Mouse (Mus musculus) cerebellum, adult 11-12 months (tissue): ENCODE measurements around the gene Mbnl2.

Experiments used
- DNase-seq: peaks from one replicate; pipeline ENCODE4 v3.0.0; 2022

Gene Mbnl2

DNA sequence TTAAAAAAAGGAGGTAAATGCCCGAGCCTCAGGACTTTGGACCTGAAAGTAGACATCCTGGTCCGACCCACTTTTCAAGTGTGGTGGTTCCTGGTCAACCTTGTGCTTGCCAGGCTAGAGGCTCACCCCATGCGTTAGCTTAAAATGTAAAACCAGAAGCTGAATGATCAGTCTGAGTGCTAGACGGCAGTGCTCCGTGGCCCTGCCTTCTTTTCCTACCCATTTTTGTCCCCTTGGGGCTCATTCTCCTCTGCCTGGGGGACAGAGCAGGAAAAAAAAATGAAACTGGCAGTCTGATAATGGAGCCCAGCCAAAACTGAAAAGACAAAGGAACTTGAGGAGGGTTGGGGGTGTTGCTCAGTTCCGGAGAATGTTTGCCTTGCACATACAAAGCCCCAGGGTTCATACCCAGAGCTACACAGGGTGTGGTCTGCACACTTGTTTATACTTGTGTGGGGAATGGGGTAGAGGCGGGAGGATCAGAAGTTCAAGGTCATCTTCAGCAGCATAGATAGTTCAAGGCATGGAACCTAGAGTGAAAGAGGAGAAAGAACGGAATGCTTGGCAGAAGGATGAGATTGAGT, 87.0 kb downstream of the Mbnl2 start:
- DNase-seq, result no peak

DNA sequence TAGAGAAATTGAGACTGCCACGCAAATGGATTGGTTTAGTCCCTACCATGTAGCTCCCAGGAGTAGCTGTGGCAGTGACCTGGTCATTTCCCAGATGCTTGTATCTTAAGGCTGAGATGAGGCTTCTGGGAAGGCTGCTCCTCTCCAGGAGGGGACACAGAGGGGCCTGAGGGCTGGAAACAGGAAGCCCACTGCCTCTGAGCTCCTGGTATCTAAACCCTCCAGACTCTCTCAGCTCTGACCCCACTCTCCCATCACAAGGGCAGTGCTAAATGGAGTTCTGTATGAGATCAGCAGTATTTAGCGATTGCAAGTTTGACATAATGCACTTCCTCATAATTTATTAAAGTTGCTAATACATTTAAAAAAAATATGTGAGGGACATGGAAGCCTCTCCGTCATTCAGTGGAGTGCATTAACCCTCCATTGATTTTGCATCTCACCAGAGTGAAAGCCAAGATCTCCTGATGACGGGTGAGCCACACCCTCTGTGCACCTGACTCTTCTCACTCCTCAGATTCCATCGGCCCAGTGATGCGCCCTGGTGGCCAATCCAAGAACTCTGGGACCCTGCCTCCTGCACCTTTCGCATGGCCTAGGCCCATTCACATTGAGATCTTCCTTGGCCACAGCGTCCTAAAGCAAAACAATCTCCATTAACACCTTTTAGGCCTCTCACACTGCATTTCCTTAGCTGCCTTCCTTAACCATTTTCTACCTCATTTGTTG, 87.8 kb downstream of the Mbnl2 start:
- no peak for DNase-seq

DNA sequence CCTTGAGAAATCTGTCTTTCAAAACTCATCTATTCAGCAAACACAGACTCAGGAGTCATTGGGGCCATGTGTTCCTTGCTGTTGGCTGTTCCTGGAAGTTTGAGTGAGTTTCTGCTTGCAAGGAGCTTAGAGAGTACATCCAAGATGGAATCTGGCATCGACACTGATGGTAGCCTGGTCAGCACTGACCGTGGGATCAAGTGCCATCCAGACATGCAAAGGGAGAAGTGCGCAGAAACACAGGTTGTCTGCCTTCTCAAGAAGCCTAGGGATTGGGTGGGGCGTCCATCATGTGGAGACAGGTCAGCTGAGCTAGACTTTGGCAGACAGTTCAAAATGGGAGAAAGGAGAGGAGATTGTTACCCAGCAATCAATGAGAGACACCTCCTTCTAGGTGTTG, 89.6 kb downstream of the Mbnl2 start:
- DNase-seq, result no peak

DNA sequence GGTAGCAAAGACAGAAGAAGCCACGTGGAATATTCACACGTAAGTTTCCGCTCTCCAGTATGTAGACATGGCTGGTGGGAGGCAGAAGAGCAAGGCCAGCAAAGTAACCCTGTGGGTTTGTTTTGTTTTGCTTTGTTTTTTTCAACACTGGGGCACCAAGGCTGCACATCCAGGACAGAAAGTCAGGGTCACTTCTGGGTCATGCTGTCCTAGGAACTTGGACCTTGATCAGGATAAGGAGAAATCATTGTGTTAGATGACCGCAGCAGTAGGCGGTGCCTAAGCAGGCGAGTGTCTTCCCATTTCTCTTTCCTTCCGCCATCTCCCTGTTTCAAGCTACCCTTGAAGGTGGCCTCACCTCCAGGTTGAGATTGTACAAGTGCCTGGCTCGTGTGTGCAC, 91.5 kb downstream of the Mbnl2 start:
- DNase-seq, result no peak

DNA sequence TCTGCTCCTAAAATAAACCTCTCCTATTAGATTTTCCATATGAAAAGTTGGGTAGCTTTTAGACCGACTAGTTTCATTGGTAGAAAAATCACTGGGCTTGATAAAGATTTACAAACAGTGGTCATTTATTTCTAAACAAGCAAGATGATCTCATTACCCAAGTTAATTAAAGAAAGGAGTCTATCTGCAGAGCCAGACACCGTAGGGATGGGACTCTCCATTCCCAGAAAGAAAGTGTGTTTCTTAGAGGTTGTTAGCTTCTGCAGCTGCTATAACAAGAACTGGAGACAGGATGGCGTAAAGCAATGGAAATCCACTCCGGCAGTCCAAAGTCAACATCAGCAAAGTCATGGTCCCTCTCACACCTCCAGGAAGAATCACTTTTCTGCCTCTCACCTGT, 92.1 kb downstream of the Mbnl2 start:
- DNase-seq, result no peak

DNA sequence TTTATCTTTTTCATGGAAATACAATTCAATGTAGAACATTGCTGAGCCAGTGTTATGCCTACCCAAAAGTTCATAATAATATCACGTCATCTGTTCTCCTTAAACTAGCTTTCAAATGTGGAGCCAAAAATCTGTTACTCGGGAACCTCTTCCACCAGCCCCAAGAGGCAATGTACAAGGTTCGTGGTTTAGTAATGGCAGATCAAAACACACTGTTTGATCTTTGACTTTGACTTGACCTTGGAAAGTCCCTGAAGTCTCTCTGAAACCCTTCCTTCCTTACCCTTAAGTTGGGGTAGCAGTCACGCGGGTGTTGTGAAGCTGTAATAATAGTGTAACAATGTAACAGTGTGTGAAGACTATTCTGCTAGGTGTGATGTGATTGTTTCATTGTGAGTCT, 93.0 kb downstream of the Mbnl2 start:
- no peak for DNase-seq

DNA sequence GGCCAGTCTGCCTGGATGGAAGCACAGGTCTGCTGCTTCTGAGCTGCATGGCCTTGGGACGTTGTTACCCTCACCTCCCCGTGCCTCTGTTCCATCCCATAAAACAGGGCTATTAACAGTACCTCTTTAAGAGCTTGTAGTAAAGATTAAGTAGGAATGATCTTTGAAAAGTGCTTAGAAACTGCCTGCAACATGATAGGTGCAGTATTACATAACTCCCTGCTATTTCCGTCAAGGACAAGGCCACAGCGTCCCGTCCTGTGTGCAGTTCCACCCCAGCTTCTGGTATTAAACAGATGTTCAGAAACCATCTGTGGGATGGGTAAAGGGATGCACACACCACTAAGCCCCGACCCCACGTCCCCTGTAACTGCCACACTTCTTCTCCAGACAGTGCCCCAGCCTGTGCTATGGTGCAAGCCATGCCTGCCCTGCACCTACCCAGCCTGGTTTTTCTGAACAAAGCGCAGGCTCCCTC, 93.5 kb downstream of the Mbnl2 start:
- DNase-seq, result no peak

DNA sequence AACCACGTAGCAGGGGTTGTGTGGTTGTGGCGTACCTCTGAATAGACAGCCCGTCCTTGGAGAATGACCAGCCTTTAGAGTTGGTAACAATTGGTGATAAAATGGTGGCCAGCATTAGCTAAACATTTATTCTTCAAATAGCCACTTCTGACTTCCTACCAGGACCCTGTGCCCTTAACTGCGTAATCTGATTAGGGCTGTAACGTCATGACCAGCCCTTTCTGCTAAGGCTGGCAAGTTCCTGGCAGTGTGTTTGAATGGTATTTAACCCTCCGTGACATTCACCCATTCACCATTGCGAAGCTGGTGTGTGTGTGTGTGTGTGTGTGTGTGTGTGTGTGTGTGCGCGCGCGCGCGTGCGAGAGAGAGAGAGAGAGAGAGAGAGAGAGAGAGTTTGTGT, 94.6 kb downstream of the Mbnl2 start:
- no peak for DNase-seq

DNA sequence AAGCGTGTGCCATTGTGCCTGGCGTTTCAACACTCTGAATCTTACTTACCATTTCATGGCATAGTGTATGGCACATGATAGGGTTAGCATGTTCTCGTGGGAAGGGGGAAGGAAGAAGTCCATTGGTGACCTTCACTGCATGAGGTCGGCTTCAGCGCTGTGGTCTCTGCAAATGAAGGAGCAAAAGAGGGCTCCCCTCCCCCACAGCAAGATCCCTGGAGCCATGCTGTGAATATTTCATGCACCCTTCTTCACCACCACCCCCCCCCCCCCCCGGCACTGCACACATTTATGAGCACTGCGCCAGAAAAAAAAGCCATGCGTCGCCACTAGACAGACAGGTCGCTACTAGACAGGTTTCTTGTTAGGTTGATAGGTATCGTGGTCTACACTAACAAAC, 95.2 kb downstream of the Mbnl2 start:
- DNase-seq, result no peak

DNA sequence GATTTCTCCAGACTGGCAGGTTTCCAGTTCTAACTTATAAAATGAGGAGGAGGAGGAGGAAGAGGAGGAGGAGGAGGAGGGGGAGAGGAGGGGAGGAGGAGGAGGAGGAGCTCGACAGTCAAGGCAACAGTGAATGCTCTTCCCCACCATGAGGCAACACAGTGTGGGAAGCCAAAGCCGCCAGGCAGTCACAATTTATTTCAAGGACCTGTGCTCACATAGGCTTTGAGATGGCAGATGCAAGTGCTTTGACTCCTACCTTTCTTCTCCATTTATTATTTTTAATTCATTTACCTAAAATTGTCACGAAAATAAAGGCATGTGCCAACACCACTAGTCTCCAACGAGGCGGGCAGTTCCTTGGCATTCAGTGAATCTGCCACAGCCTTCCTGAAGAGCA, 95.7 kb downstream of the Mbnl2 start:
- DNase-seq, result no peak

DNA sequence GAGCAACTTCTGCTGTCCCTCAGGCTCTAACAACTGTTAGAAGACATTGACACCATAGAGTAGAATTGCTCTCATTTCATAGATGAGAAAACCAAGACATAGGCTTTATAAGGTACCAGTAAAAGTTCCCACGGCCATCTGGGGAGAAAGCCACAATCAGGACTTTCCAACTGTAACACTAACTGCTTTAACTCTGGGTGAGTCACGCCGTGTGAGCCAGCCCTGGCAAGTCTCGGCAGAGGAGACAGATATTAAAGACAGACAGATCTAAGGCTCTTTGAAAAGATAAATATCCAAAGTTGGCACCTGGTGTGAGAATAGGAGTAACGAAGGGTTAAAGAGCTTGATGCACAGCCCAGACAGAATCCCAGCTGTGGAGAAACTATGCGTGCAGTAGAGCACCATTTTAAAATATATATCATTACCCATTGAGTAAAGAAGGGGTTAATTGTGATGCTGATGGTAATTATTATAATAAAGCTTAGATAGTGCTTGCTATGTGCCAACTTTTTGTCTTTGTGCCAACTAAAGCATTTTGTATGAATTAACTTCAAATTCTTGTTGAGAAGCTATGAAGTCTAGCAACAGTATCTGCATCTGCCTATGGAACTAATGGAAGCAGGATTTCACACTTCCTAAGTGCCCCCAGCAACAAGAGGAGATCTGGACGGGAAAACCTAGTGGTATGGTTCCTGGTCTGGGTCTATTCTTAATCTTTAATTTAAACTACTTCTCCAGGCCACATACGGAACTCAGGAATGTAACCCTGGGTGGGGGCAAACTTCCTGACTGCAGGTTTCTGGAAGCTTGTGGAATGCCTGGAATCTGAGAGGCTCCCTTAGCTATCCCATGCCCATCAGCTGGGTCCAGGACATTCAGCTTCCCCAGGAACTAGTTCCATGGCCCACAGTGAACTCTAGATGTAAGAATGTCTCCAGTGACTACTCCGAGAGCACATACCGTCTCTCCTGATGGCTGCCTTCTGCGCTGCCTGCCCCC, 97.9 kb downstream of the Mbnl2 start:
- DNase-seq, result no peak

DNA sequence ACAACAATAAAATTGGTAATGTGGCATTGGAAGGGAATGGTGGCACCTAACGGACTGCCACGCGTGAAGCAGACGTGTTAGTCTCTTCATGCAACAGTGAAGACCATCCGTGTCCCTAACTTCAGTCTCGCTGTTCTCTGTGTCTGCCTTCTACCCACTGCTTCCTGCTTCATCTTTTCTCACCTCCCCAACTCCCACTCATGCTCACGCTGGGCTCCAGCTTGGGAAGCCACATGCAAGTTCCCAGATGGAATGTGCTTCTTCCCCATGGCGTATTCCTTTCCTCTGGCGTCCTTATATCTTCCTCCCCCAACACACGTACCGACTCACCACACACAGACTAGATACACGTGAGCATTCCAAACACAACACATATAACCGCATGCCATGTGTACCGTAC, 99.3 kb downstream of the Mbnl2 start:
- DNase-seq, result no peak

DNA sequence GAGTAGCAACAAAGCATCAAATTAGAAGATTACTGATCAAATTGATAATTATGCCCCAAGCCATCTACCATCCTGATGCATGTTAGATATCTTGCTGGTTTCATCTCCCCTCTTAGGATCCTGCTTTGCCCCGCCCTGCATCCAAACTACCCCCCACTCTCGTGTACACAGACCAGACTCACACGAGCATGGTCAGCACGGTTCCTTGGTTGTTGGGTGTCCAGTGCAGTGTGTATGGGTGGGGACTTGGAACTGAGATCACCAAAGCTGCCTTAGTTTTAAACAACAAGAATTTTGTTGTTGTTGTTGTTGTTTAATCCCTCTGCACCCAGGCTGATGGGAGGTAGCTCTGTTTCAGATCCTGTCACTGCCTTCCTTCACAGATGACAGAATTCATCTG, 101.7 kb downstream of the Mbnl2 start:
- no peak for DNase-seq

DNA sequence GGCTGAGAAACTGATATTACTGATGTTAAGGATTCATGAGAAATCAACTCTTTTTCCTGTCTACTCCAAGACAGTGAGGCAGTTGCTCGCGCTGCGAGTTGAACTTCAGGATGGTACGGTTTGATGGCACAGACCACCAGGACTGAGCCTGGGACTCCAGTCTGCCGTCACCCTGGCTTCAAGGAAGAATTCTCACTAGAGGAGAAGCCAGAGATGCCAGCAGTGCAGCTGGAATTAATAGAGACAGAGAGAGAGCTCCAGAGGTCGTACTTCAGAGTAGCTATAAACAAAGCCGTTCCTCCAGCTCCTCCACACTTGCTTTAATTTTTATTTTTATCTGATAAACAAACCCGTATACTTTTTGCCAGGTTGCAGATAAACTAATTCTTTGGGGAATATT, 102.5 kb downstream of the Mbnl2 start:
- DNase-seq, result no peak

DNA sequence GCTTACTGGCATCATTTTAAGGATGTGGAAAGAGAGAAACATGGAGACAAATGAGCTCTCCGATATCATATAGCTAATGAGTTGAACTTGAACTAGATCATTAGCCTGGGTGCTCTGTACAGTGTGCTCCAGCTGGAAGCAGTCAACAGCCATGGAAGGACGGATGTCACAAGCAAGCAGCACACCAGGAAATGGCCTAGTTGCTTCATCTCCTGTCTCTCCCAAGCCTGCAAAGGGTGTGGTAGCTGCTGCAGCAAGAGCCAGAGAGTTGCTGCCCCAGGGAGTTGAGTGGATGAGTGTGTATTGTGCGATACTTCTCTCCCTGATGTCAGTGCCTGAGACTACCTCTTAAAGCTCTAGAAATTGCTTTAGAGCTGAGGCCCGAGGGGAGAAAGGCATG, 104.2 kb downstream of the Mbnl2 start:
- DNase-seq, result no peak

DNA sequence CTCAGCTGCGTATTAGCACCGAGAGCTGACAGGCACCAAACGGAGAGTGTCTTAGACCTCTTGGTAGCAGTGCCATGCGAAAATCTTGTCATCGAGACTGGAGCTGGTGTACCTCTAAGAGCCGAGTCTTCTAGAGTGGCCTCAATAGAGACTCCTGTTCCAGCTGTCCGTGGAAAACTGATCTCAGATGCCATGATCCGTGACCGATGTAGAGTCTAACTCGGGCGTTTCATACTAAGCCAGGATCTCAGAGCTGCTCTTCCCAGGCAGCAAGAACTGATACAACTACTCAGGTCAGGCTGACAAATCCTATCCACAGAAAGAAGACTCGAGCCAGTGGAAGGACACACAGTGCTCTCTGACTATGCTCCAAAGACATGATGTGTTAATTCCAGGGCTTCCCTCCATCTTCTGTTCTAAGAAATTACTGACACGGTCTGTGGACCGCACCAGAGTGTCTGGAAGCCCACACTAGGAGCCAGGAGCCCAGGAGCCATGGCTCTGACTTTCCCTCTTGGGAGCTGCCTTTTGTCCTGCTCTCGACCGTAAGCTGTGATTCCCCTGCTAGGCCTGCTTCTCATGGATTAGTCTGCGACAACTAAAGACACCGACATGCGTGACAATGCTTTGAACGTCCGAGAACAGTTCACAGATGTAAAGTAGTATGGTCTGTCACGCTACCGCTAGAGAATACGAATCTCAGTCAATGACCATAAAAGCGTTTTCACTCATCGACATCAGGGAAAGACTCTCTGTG, 106.1 kb downstream of the Mbnl2 start:
- no peak for DNase-seq

DNA sequence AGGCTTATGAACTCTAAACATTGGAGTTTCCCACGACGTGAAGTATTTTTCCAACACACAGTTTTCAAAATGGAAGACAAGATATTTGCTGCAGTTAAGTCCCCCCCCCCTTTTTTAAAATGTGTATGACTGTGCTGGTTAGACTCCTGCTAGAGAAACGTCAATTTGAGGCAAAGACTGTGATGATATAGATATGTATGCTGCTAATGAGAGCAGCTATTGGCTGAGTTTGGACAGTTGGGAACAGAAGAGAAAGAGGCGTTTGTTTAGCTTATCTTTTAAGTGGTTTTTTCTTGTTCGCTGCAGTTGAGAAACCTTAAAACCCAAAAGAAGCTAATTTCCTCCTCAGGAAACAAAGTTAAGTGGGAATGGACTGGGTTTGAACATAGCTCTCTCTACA, 106.7 kb downstream of the Mbnl2 start:
- no peak for DNase-seq

DNA sequence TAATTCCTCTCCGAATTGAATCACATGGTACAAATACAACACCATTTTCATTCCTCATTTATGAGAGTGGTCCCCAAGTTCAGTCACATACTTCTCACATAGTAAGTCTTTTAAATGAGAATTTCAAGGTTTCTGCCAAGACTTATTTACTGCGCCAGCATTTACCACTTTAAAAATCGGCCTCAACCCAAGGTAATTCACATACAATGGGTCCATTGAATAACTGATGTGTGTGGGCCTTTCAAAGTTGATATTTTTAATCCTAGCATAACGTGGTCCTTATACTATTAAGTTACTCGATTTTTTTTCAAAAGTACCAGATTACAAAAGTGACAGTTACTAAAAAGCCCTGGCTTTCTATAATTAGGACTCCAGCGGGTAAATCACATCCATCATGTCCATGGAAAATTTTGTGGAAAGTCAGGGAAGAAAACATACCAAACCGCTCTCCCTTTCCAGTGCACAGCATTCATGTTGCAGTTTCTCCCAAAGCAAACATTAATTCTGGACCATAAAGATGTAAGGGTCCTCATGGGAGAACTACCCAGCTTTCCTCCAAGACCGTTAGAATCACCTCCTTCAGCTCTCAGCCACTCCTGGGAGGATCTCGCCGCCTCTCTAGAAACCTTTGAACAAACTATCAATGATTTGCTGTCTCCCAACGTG, 107.8 kb downstream of the Mbnl2 start:
- DNase-seq, result no peak

DNA sequence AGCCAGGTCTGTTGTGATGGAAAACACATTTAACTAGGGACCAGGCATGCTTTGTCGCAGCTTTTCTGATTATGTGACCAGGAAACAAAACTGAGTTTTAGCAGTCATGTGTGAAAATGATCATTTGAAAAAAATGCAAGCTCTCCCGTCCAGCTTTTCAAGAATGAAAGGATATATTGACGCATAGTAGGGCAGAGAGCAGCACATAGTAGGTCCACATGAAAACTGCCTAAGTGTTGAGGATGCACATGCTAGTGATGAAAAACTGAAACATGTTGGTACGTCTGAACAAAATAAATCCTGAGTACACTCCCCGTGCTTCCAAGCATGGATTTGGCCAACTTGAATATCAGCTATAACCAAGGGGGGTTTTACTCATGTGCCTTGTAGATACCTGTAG, 109.1 kb downstream of the Mbnl2 start:
- DNase-seq, result no peak

DNA sequence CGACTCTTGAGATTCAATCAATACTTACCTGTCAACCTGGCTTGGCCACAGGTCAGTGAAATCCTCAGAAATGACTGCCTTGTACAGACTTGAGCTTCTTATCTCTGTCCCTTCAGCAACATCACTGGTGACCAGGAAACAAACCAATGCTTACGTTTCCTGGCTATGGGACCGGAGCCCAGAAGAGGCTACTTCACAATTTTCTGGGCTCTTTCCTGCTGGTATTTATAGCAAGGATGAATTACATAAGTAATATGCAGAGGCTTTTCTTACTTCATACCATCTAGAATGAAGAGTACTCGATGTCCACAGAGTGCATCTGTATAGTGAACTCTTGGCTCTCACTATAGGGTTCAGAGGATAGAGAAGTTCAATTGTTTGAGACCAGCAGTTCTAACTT, 111.8 kb downstream of the Mbnl2 start:
- DNase-seq, result peak; percentile 53

DNA sequence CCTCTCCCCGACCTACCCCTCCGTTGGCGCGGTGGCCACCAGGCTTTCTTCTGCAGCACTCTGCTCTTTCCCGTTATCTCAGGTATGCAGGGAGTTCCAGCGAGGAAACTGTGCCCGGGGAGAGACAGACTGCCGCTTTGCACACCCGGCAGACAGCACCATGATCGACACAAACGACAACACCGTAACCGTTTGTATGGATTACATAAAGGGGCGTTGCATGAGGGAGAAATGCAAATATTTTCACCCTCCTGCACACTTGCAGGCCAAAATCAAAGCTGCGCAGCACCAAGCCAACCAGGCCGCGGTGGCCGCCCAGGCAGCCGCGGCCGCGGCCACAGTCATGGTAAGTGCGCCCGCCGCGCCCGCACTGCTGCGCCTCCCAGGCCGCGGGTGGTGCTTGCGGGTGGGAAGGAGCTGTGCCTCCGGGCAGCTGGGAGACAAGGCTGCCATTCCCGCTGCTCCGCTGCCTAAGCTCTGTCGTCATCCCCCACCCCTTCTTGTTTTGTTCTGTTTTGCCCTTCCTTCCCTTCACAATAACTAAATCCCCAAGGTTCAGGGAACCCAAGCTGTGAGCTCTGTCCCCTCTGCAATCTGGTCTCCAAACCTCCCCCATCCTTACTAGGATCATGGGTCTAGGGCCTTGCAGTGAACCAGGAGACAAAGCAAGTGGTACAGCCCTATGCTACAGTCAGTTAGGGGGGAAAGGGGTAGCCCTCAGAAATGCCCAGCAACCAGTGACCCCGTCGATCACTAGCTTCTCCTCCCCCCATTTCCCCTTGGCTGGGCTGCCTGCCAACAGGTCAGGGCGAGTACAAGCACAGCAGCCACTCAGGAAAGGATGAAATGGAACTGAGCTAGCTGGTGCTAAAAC, 113.6 kb downstream of the Mbnl2 start:
- peak; percentile 68 for DNase-seq
